Mouse (Mus musculus): ENCODE results near the gene Gatb. TPM values are rescaled to one million over a fixed set of nuclear protein-coding genes. Genes with fewer than 3 reads are reported as not detected.

The Gatb gene
- total RNA-seq, 2 experiments from 2014 or later = 43.5 to 45.2 TPM

- DNase-seq = no peak
- intact Hi-C loops (cut with DNase I) = no loop called here
Measured at GRCm38 (mm10) chr3:85592067-85592466, 18.1 kb downstream of the Gatb start.

DNA sequence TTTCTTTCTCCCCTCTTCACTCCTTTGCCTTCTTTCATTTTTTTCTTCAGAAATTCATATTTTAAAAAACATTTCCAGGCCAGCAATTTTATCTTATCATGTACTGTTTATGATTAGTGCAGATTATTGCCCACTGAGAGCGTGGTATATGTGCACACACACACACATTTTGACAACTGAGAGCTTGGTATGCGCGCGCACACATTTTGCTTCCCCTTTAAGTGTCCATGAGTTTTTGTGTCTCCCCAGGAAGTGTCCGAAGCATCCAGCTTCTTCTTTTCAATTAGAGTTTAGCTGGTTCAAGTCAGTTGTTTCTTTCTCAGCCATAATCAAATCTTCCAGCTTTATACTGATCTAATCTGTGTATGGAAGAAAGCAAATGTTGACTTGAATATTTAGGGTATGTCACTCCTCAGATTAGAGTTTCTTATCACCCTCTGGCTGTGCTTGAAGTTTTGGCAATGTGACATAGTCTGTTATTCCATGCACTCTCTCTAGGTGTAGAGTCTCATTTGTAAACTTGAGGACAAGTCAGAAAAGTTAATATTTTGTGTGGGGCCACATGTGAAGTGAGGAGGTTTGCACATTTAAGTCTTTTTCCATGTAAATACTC, 18.8 kb downstream of the Gatb start:
- intact Hi-C loops (cut with DNase I) = no loop called here
- DNase-seq = no peak

DNA sequence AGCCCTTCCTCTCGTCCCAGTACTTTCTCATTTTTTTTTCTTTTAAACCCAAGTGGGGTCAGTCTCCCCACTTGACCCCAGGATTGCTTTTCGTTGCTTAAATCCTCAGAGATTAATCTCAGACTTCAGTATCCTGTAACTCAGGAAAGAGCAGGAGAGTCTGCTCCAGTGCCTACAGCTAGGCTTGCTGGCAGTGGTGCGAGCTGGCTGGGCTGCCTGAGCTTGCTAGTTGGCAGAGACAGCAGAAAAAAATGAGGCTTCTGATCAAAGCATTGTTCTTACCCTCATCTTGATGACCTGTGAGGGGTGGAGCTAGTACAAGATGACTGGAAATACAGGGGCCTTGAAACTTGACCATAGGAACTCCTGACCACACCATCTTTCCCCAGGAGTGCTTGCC, 20.5 kb downstream of the Gatb start:
- intact Hi-C loops (cut with DNase I) = no loop called here
- DNase-seq = no peak

DNA sequence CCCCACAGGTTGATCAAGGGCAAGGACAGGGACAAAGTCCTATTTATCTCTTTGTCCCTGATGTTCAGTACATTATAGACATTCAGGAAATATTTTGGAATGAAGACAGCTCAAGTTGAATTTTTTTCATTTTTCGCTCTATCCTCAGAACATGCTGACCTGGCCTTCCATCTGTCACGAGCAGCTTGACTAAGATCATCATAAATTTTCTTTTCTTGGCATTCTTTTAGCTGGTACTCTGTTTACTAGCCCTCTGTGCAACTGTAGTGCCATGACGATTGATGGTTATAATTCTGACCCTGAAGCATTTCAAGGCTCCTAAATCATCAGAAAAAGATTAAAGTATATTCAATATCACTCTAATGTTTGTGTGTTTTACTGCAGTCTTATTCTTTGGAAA, 25.6 kb downstream of the Gatb start:
- intact Hi-C loops (cut with DNase I) = no loop called here

DNA sequence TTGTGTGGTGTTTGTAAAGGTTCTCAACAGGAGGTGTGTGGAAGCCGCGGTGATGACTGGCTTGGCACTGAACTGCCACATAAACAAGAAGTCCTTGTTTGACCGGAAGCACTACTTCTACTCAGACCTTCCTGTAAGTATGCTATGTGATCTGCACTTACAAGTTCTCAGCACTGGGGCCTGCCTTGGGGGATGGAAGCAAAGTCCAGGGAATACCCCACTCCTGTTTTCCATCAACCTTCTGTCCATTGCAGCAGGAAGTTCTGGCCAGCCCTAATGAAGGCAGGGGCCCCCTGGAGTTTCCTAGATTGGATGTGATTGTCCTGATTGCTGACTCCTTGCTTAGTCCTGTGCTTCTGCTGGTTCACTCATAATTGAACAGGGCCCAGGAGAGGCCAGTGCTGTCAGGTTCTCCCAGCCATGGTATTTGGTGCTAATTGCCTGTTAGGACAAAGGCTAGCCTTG, 28.0 kb downstream of the Gatb start:
- no peak for DNase-seq
- intact Hi-C loops (cut with DNase I) = no loop called here

More for the DNA sequence above, 25.6 kb downstream of the Gatb start:
- DNase-seq = no peak

DNA sequence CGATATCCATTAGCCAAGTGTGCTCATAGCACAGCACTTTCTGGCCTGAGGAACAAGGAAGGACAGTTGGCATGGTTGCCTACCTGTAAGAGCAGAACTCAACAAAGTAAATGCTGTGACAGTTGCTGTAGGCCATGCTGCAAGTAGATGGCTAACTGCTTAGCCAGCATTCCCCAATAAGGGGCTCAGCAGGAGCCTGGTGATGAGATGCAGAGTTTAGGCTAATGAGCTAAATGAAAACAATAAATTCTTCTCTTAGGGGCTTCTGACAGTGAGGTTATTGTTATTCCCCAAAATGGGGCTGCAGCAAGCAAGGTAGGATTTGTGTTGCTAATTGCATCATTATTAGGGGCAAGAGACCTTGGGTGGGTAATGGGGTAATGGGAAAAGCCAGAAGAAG, 29.9 kb downstream of the Gatb start:
- intact Hi-C loops (cut with DNase I) = no loop called here
- no peak for DNase-seq

DNA sequence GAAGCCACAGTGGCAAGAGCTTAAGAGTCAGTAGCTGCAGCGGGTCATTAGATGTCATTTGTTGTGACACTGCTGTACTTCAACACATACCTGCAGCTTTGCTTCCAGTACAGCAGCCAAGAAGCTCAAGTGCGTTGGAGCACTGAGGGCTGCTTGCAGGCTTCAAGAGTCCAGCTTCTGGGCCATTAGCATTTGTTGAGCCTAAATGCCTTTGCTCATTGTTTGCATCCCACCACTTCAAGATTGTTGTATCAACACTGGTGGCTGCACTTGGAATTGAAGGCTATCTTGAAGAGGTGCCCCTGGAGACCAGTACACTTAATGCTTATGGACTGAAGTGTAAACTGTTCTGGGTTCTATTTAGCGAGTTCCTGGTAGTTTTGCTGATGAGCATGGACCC, 33.0 kb downstream of the Gatb start:
- no peak for DNase-seq

DNA sequence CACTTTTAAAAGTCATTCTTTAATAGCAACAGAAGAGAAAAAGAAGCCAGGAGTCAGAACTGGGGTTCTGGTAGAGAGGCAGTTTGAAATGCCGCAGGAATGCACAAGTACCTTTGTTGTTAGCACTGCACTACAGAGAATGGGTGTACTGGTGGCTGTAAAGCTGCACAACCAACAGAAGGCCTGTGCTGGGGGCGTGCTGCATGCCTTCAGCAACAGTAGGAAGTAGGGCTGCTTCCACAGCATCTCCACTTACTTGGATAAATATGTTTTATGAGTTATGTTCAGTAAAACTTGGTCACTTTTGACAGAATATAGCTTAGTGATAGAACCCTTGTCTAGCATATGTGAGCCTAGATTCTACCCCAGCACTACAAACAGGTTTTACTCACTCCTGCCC, 33.8 kb downstream of the Gatb start:
- DNase-seq = no peak
- intact Hi-C loops (cut with DNase I) = no loop called here

More for the DNA sequence above, 33.0 kb downstream of the Gatb start:
- intact Hi-C loops (cut with DNase I) = no loop called here

DNA sequence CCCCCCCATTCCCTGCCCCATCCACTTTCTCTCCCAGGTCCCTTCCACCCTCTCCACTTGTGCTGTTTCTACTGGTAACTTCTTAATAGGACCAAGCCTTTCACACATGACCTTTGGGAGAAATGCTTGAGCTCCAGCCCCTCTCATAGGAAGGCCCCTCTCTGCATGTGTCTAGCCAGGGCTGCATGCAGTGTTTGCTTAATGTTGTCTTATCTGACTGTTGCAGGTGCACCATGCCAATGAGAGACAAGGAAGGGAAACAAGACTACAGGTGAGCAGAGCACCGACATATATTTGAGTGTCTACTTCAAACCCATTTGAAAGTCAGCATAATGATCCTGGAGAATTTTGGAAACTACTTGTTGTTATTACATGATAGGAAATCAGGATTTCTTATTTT, 42.5 kb downstream of the Gatb start:
- intact Hi-C loops (cut with DNase I) = no loop called here
- DNase-seq = no peak

DNA sequence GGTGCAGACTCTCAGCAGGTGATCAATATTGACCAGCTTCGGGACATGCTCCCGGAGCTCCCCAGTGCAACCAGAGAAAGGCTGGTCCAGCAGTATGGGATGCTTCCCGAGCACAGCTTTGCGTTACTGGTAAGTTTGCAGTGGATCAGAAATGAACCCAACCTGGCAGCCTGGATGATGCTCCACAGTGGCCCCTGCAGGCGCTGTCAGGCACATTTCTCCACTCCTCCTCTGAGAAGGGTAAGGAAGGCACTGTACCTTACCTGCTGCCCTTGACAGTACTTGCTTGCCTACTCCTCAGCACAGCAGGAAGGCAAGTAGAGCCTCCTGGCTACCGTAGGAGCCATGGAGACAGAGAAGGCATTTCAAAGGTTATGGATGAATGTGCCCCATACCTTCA, 45.0 kb downstream of the Gatb start:
- no peak for DNase-seq
- intact Hi-C loops (cut with DNase I) = no loop called here

DNA sequence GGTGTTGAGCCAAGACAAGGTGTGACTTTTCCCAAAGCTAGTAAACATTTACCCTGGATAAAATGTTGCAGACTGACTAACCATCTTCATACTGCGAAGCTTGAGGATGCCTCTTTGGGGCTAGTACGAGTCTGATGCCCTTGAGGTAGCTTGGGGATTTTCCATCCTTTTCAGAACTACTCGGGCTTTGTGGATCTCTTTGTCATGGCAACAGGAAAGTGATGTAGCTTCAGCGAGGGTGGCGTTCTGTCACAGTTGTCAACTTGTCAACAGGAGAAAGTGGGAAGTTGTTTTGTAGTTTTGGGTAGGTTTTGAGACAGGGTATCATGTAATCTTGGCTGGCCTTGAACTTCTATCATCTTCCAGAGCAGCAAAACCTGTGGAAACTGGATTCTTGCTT, 45.4 kb downstream of the Gatb start:
- DNase-seq = no peak
- intact Hi-C loops (cut with DNase I) = no loop called here

DNA sequence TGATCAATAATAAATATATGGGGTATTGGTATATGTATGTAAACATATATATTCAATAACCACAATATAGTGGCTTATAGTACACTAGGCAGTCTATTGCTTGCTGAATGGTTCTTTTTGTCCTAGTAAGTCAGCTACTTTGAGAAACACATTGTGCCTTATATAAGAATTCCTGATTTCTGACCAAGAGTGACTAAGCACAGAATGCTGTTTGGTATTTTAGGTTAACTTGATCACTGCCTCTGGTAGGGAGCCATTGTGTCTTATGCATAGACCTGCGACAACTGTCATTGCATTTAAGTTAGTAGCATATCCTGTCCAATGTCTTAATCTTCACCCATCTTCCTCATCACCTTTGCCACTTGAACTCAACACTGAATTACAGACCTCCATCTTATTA, 45.8 kb downstream of the Gatb start:
- intact Hi-C loops (cut with DNase I) = no loop called here
- DNase-seq = no peak

- intact Hi-C loops (cut with DNase I) = no loop called here
- no peak for DNase-seq
Measured at GRCm38 (mm10) chr3:85629895-85630510, 56.1 kb downstream of the Gatb start.

DNA sequence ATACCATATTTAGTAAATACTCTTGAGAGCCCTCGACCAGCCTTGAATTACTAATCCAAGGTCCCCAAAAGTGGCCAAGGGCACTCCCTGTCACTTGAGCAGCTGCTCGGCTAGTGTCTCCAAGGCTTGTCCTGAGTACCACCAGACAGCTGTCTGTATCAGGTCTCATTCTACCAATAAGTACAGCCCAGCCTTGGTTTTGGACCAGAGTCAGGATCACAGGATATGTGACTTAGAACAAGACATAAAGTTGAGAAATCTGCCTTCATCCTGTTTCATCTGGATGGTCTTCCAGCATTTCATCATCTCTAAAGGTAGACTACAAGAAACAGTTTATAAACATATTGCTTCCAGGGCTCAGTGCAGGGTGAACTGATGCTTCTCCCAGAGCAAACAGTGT, 59.8 kb downstream of the Gatb start:
- intact Hi-C loops (cut with DNase I) = no loop called here
- DNase-seq = no peak

DNA sequence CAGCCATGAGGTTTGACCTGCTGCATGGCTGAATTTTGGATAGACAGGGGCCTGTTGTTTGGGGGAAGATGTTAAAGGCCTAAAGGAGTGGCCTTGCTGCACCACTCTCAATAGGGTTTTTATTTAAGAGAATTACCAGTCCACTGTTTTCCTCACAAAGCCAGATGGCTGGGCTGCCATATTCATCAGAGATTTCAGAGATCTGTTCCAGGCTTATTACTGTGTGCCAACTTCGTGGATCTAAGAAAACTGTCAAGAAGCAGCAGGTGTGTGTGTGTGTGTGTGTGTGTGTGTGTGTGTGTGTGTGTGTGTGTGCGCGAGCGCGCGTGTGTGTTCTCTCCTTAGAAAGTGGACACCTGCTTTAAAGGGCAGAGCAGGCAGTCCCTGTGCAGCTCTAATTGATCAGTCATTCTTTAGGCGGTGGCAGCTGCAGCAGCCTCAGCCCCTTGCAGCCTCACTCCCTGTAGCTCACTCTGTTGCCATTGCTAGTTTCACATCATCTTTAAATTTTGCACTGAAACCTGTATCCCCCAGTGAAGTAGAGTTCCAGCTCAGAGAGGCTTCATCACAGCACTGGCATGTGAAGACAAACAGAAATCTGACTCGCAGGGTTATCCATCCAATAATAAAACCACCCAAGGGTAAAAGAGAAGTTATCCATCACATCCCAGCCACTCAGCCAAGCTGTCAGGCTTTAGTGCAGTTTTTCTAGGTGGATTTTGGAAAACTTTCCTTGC, 60.6 kb downstream of the Gatb start:
- intact Hi-C loops (cut with DNase I) = no loop called here
- no peak for DNase-seq

GRCm38 (mm10) chr3:85635126-85635419, 61.2 kb downstream of the Gatb start:
- intact Hi-C loops (cut with DNase I) = no loop called here
- DNase-seq = no peak

GRCm38 (mm10) chr3:85635591-85635990, 61.7 kb downstream of the Gatb start:
- DNase-seq = no peak
- intact Hi-C loops (cut with DNase I) = no loop called here

DNA sequence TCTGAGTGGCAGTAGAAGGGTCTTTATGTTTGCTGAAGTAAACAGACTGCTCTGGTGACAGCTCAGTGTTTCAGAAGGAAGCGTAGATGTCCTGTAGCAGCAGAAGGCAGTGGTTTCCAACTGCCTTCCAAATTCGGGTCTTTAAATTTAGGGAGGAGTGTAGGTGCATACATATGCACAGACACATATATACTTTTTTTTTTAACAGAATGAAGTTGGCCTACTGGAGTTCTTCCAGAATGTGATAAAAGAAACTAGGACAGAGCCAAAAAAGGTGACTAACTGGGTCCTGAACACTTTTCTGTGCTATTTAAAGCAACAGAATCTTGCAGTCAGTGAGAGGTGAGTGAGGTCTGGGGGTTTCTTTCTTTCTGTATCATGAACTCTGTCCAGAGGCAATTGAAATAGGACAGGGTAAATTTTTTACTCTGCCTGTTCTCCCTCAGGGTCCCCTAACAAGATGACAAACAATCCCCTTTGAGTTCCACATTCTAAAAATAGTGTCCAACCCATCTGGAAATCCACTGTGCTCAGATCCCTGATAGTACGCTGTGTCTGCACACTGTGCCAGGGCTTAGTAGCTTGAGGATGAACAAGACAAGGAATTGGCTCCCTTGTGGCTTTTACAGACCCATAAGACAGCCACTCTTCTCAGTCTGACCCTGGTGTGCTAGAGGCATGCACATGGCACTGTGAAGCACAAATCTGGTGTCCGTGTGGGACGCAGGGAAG, 63.0 kb downstream of the Gatb start:
- intact Hi-C loops (cut with DNase I) = no loop called here
- peak in 1 of 2 experiments; percentile 18 for DNase-seq

DNA sequence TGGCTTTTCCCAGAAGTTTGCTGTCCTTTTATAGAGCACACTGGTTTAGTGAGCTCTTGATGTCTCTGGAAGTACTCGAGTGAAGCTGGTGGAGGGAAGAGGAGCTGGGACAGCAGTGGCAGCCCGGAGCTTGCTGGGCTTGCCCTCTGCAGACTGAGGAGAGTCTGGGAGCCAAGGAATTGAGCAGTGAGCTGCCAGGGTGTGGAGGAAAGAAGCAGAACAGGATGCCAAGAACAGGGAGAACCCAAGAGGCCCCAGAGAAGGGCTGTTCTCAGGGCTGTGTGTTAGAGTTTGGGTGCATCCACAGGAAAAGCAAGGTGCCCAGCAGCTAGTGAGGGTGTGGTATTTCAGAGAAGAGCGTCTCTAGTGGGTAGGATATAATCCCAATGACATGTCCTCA, 67.8 kb downstream of the Gatb start:
- intact Hi-C loops (cut with DNase I) = no loop called here
- DNase-seq = no peak

DNA sequence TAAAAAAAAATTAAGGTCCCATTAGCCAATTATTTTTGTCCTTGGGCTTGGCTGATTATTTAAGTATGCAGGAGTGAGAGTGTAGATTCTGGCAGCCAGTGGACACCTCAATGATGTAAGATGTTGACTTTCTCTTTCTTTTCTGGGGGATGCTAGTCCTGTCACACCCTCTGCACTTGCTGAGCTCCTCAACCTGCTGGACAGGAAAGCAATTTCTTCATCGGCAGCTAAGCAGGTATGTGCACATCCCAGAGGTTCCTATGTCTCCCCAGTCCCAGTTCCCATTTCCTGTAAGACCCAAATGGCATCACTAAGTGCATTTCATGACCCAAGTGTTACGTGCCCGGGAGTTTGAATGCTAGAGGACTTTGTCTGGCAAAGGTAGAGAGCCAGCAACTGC, 70.9 kb downstream of the Gatb start:
- intact Hi-C loops (cut with DNase I) = no loop called here
- DNase-seq = no peak

DNA sequence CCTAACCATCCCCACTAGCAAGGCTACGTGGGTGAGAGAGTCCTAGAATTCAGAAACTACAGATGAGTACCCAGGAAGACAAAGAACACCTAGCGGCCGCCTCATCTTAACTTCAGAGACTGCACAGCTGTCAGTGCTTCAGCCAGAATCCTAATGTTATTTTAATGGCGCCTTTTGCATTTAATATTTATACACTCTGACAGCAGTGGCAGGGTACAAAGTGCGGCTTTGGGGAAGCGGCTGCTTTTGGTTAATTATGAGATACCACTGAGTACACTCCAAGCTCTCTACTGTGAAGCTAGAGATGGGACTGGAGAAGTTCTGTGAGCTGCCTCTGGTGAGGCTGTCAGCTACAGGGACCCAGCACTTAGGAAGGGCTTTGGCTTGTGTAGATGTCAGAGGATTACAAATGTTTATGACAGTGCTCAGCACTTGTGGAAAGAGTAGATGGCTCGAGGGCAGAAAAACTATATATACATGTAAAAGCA, 71.6 kb downstream of the Gatb start:
- intact Hi-C loops (cut with DNase I) = no loop called here
- DNase-seq = no peak

All from heart, postnatal 36 days (tissue).